Mouse (Mus musculus) E14TG2a.4 (cell line): ENCODE results near the gene Anxa3.
A peak's percentile ranks its signal among the peaks of the same experiment; 100 is the strongest.

ENCODE experiments used
- H3K27me3 ChIP-seq: 2 replicates; pipeline ENCODE4 v1.6.1; 2014; ENCODE audit warnings: low read length, control low read depth; ENCODE audit not compliant: insufficient read depth
- H3K36me3 ChIP-seq: 2 replicates; pipeline ENCODE4 v1.6.1; 2014; ENCODE audit warnings: low read length, control low read depth; ENCODE audit not compliant: insufficient read depth
- H3K4me1 ChIP-seq: replicated peaks from 2 replicates; pipeline ENCODE4 v1.6.1; 2014; ENCODE audit warnings: low read depth, low read length, control low read depth
- H3K4me3 ChIP-seq: replicated peaks from 2 replicates; pipeline ENCODE4 v1.5.1; 2014; ENCODE audit warnings: mild to moderate bottlenecking, low read length
- H3K9me3 ChIP-seq: 2 replicates; pipeline ENCODE4 v1.6.1; 2014; ENCODE audit warnings: low read length, control low read depth
- CTCF ChIP-seq: conservative IDR thresholded peaks from 2 replicates; pipeline ENCODE4 v1.5.1; 2014; ENCODE audit warnings: low read length
- NANOG ChIP-seq: IDR thresholded peaks from 2 replicates; pipeline ENCODE4 v1.6.1; 2014; ENCODE audit warnings: borderline replicate concordance, low read length, mixed read lengths
- POU5F1 ChIP-seq: IDR thresholded peaks from 2 replicates; pipeline ENCODE4 v1.6.1; 2014; ENCODE audit warnings: low read length, borderline replicate concordance

The Anxa3 gene

DNA sequence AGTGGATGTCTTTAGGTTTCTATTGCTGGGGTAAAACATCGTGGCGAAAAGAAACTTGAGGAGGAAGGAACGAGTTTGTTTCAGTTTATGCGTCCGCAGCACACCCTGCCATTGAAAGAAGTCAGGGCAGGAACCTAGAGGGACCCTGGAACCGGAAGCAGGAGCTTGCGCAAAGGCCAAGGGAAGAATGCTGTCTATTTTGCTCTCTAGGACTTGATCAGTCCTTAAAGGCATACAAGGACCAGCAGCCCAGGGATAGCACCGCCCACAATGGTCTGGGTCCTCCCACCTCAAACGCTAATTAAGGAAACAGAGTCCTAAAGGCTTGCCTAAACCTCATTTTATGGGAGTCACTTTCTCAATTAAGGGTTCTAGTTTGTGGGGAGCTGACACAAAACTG, 717 bp upstream of the Anxa3 start:
- Histone ChIP-seq H3K36me3 (no peaks in the 10 kb centered on the region), H3K4me1 (peaks cover 17% of the 10 kb centered on the region), H3K27me3 (peaks cover 19% of the 10 kb centered on the region), H3K9me3 (0 out of 2 replicates have a peak, but pooled peaks cover 6% of the 10 kb centered on the region), H3K4me3 (no peak overlapping the region)
- TF ChIP-seq CTCF, result no peak
- TF ChIP-seq NANOG, result no peak
- no peak for TF ChIP-seq POU5F1

DNA sequence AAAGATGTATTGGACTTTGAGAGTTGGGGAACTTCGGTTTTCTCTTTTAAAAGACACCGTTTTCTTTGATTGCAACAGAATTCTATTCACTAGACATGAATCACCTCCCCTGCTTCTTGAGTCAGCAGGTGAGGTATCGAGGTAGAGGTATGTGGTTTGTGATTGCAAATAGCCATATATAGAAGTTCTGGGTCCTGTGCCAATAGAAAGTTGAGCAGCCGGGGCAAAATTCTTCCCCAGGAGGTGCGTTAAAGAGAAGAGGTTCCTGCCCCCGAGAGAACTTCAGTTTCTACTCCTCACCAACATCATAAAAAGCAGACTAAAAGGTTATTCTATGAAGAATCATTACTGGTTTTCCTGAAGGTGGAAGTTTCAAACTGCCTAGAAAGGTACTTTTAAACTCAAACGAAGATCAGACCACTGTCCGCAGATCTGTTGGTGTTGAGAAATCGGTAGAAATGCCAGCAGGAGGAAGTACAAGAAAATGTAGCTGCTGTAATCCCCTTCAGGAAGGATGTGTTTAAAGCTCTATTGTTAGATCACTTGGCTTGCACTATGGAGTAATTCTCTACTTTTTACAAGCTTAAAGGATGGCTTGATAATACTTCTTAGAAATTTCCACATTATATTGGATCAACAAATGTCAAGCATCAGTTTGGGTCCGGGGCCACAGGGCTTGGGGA, 955 bp downstream of the Anxa3 start:
- Histone ChIP-seq H3K4me3 (peak overlapping the region; percentile 70; the same call in 1 of the 2 replicates), H3K36me3 (no peaks in the 10 kb centered on the region), H3K27me3 (peaks cover 19% of the 10 kb centered on the region), H3K9me3 (no peaks in the 10 kb centered on the region), H3K4me1 (peaks cover 17% of the 10 kb centered on the region)
- no peak for TF ChIP-seq POU5F1
- no peak for TF ChIP-seq NANOG
- TF ChIP-seq CTCF, result no peak

GRCm38 (mm10) chr5:96795752-96796151, 2.6 kb downstream of the Anxa3 start:
- Histone ChIP-seq H3K4me3 (no peak overlapping the region), H3K9me3 (no peaks in the 10 kb centered on the region), H3K4me1 (peaks cover 17% of the 10 kb centered on the region), H3K36me3 (no peaks in the 10 kb centered on the region), H3K27me3 (peaks cover 19% of the 10 kb centered on the region)
- no peak for TF ChIP-seq NANOG
- TF ChIP-seq CTCF, result no peak
- TF ChIP-seq POU5F1, result no peak

- H3K9me3 ChIP-seq, result no peaks in the 10 kb centered on the region
- H3K36me3 ChIP-seq, result no peaks in the 10 kb centered on the region
- H3K4me1 ChIP-seq, result peaks cover 21% of the 10 kb centered on the region
- H3K4me3 ChIP-seq, result no peak overlapping the region
- TF ChIP-seq NANOG (no peak), POU5F1 (no peak), CTCF (no peak)
- peaks cover 19% of the 10 kb centered on the region for H3K27me3 ChIP-seq
Measured at GRCm38 (mm10) chr5:96797465-96797864, 4.3 kb downstream of the Anxa3 start.

DNA sequence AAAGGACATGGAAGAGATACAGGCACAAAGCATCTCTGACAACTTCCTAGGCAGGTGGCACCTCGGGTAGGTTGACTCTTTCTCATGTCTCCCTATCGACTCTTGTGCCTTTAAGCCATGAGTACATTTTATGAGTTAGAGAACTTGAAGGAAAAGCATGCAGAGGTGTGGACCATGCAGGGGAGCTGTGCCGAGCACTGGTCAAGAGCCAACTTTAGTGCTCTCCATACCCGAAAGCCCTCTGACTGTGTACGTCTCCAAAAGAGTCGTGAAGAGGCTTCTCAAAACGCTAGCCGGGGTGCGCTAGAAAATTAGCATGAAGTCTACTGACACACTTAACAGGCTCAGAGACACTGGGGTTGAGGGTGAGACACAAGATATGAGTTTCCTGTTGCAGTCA, 6.0 kb downstream of the Anxa3 start:
- TF ChIP-seq NANOG, result no peak
- no peaks in the 10 kb centered on the region for H3K9me3 ChIP-seq
- no peaks in the 10 kb centered on the region for H3K36me3 ChIP-seq
- peaks cover 15% of the 10 kb centered on the region for H3K27me3 ChIP-seq
- peaks cover 7% of the 10 kb centered on the region for H3K4me1 ChIP-seq
- no peak overlapping the region for H3K4me3 ChIP-seq

GRCm38 (mm10) chr5:96799969-96800368, 6.8 kb downstream of the Anxa3 start:
- no peaks in the 10 kb centered on the region for H3K36me3 ChIP-seq
- peaks cover 7% of the 10 kb centered on the region for H3K4me1 ChIP-seq
- H3K9me3 ChIP-seq, result no peaks in the 10 kb centered on the region
- peaks cover 7% of the 10 kb centered on the region for H3K27me3 ChIP-seq
- no peak for TF ChIP-seq NANOG
- TF ChIP-seq POU5F1, result no peak
- no peak for TF ChIP-seq CTCF
- H3K4me3 ChIP-seq, result no peak overlapping the region

- H3K4me3 ChIP-seq, result no peak overlapping the region
- no peaks in the 10 kb centered on the region for H3K36me3 ChIP-seq
- peaks cover 7% of the 10 kb centered on the region for H3K4me1 ChIP-seq
- no peaks in the 10 kb centered on the region for H3K27me3 ChIP-seq
- H3K9me3 ChIP-seq, result no peaks in the 10 kb centered on the region
- no peak for TF ChIP-seq POU5F1
- TF ChIP-seq CTCF, result no peak
- TF ChIP-seq NANOG, result no peak
Measured at GRCm38 (mm10) chr5:96802185-96802584, 9.0 kb downstream of the Anxa3 start.

- Histone ChIP-seq H3K36me3 (no peaks in the 10 kb centered on the region), H3K4me1 (peaks cover 7% of the 10 kb centered on the region), H3K27me3 (no peaks in the 10 kb centered on the region), H3K9me3 (no peaks in the 10 kb centered on the region), H3K4me3 (no peak overlapping the region)
- TF ChIP-seq CTCF (no peak), NANOG (no peak), POU5F1 (no peak)
Measured at GRCm38 (mm10) chr5:96803091-96803490, 10.0 kb downstream of the Anxa3 start.

DNA sequence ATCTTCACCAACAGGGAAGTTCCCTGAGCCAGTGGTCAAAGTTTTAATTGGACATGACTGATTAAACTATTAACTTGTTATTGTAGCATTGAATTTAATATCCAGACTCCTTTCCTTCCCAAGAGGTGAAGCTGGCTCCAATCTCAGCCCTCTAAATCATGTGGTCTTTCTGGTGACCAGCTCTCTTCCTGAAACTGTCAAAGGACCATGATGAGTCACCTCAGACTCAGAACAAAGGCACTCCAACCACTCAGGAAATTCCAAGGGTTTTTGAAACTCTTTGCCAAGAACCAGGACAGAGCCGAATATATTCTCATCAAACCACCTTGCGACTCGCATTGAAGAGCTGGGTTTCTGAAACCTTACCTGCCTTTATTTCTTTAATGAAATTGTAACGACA, 11.2 kb downstream of the Anxa3 start:
- H3K4me3 ChIP-seq, result no peak overlapping the region
- H3K36me3 ChIP-seq, result no peaks in the 10 kb centered on the region
- H3K4me1 ChIP-seq, result peaks cover 7% of the 10 kb centered on the region
- TF ChIP-seq NANOG (no peak), CTCF (no peak), POU5F1 (no peak)
- no peaks in the 10 kb centered on the region for H3K27me3 ChIP-seq
- H3K9me3 ChIP-seq, result no peaks in the 10 kb centered on the region
